Mouse (Mus musculus) left cerebral cortex, adult 18-20 months (tissue): Measurements from ENCODE around the gene Slc2a12. TPM values are rescaled to one million over a fixed set of nuclear protein-coding genes. Genes with fewer than 3 reads are reported as not detected.

Experiments
- DNase-seq, 2 experiments: peaks; one replicate each; pipeline ENCODE4 v3.0.0; 2021 to 2022; ENCODE audit warnings: low spot score in 2 of 2, mixed read lengths in 1 of 2
- total RNA-seq, 2 experiments: library from RNA; stranded (reverse); gene quantifications; 2 replicates each; pipeline ENCODE4 v1.2.3; 2021

Gene Slc2a12
- total RNA-seq, 2 experiments from 2014 or later, result 3.1 to 4.1 TPM

- no peak for DNase-seq
These were observed 14.5 kb downstream of the Slc2a12 start for GRCm38 (mm10) chr10:22659386-22659725.

- no peak for DNase-seq
These were observed 15.6 kb downstream of the Slc2a12 start for GRCm38 (mm10) chr10:22660286-22661000.

GRCm38 (mm10) chr10:22668509-22668908, 23.7 kb downstream of the Slc2a12 start:
- no peak for DNase-seq

- no peak for DNase-seq
These were observed 29.4 kb downstream of the Slc2a12 start for GRCm38 (mm10) chr10:22674176-22674575.

GRCm38 (mm10) chr10:22675848-22676630, 31.2 kb downstream of the Slc2a12 start:
- no peak for DNase-seq

GRCm38 (mm10) chr10:22696236-22696635, 51.4 kb downstream of the Slc2a12 start:
- DNase-seq, result no peak

- no peak for DNase-seq
These were observed 52.1 kb downstream of the Slc2a12 start for GRCm38 (mm10) chr10:22696864-22697263.

GRCm38 (mm10) chr10:22698158-22698953, 53.5 kb downstream of the Slc2a12 start:
- DNase-seq, result no peak

- no peak for DNase-seq
These were observed 54.9 kb downstream of the Slc2a12 start for GRCm38 (mm10) chr10:22699487-22700335.

- DNase-seq, result no peak
These were observed 56.0 kb downstream of the Slc2a12 start for GRCm38 (mm10) chr10:22700773-22701172.

GRCm38 (mm10) chr10:22701485-22702315, 56.9 kb downstream of the Slc2a12 start:
- no peak for DNase-seq

GRCm38 (mm10) chr10:22703844-22704243, 59.0 kb downstream of the Slc2a12 start:
- DNase-seq, result no peak

GRCm38 (mm10) chr10:22708190-22708843, 63.5 kb downstream of the Slc2a12 start:
- no peak for DNase-seq

GRCm38 (mm10) chr10:22710173-22710777, 65.5 kb downstream of the Slc2a12 start:
- DNase-seq, result no peak

- no peak for DNase-seq
These were observed 68.1 kb downstream of the Slc2a12 start for GRCm38 (mm10) chr10:22712955-22713354.

GRCm38 (mm10) chr10:22714520-22714919, 69.7 kb downstream of the Slc2a12 start:
- DNase-seq, result peak; percentile 54 to 62

- DNase-seq, result no peak
These were observed 73.7 kb downstream of the Slc2a12 start for GRCm38 (mm10) chr10:22718475-22718874.

GRCm38 (mm10) chr10:22720781-22721529, 76.1 kb downstream of the Slc2a12 start:
- DNase-seq, result no peak
